Mouse (Mus musculus) cerebellum, postnatal 10 days (tissue): ENCODE data around the gene Cacnb2.

Experiments
- DNase-seq, 2 experiments: peaks; one replicate each; pipeline ENCODE4 v3.0.0; 2021; ENCODE audit warnings: mixed read lengths in 2 of 2

The Cacnb2 gene

GRCm38 (mm10) chr2:14992531-14992930 lies 389.6 kb downstream of the Cacnb2 start:
- no peak for DNase-seq

- DNase-seq: no peak
These were observed 393.1 kb downstream of the Cacnb2 start for GRCm38 (mm10) chr2:14996036-14996435.

GRCm38 (mm10) chr2:14997836-14998235 lies 394.9 kb downstream of the Cacnb2 start:
- no peak for DNase-seq

GRCm38 (mm10) chr2:15007531-15007930 lies 404.6 kb downstream of the Cacnb2 start:
- DNase-seq: no peak

- DNase-seq: no peak
These were observed 405.2 kb downstream of the Cacnb2 start for GRCm38 (mm10) chr2:15008072-15008471.

GRCm38 (mm10) chr2:15026817-15027216 lies 423.9 kb downstream of the Cacnb2 start:
- no peak for DNase-seq

- no peak for DNase-seq
These were observed 424.9 kb downstream of the Cacnb2 start for GRCm38 (mm10) chr2:15027816-15028215.
